Mouse (Mus musculus) liver, embryonic 14.5 days (tissue): Measurements from ENCODE around the gene Sectm1a.

Experiments
- CTCF ChIP-seq: IDR thresholded peaks from 2 replicates; pipeline ENCODE4 v1.5.1; 2016; ENCODE audit warnings: antibody characterized with exemption, low read depth, control low read depth
- EP300 ChIP-seq: IDR thresholded peaks from 2 replicates; pipeline ENCODE4 v1.6.1; 2016; ENCODE audit warnings: antibody characterized with exemption, low read depth

DNA sequence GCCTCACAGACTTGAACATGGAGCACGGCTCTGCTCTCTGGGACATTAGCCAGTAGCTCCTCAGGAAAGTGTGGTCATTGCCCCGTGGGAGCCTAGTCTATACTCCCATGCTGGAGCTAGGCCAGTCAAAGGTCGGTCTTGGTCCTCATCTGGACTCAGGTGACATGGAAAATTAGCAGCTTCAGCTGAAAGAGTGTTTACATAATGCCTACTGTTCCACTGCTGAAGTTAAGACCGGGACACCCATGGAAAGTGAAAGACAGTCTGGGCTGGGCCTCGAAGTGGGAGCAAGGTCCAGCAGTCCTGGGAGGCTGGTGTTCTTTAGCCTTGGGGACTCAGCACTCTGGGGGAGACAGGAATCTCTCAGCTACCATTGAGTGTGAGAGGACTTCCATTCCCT is 22.9 kb downstream of the Sectm1a start:
- TF ChIP-seq CTCF (no peak), EP300 (no peak)
